Mouse (Mus musculus): ENCODE results near the gene Guf1.

GRCm38 (mm10) chr5:69557404-69557935 lies 747 bp downstream of the Guf1 start:
- TF ChIP-seq POLR2A (IDR thresholded peaks at IDR 0.05; ENCODE audit: control insufficient read depth, extremely low read depth, insufficient read depth, low read length, poor library complexity) (no peak), CTCF (IDR thresholded peaks at IDR 0.05; ENCODE audit: borderline replicate concordance, control insufficient read depth, extremely low read depth, insufficient read depth, low read length, poor library complexity) (no peak)
